Mouse (Mus musculus) forebrain, embryonic 12.5 days (tissue): ENCODE measurements at regions not wholly inside any gene's neighbourhood (a gene's known extent, or its start where the extent isn't known, plus 50 kb on each side); places are given as distances from the start of the nearest gene placed in this dataset.

Source experiments
- ATAC-seq: fragments of 200-750 bp; cut with Nextera tagmentation; 2 replicates; pipeline ENCODE4 v1.8.0; 2017; ENCODE audit warnings: moderate TSS enrichment; ENCODE audit not compliant: low FRiP score
- H3K27ac ChIP-seq: fragments of 300-500 bp; sonication (generic); 2 replicates; pipeline ENCODE4 v1.5.1; 2016; ENCODE audit warnings: mild to moderate bottlenecking
- H3K27me3 ChIP-seq: fragments of 300-500 bp; sonication (generic); 2 replicates; pipeline ENCODE4 v1.6.1; 2016; ENCODE audit warnings: mild to moderate bottlenecking
- H3K36me3 ChIP-seq: fragments of 300-500 bp; sonication (generic); replicated peaks from 2 replicates; pipeline ENCODE4 v1.6.1; 2016; ENCODE audit warnings: mild to moderate bottlenecking
- H3K4me1 ChIP-seq: fragments of 300-500 bp; sonication (generic); 2 replicates; pipeline ENCODE4 v1.6.1; 2016
- H3K4me2 ChIP-seq: fragments of 300-500 bp; sonication (generic); 2 replicates; pipeline ENCODE4 v1.6.1; 2016; ENCODE audit warnings: mild to moderate bottlenecking, moderate library complexity
- H3K4me3 ChIP-seq: fragments of 300-500 bp; sonication (generic); replicated peaks from 2 replicates; pipeline ENCODE4 v1.5.1; 2016; ENCODE audit warnings: mild to moderate bottlenecking
- H3K9ac ChIP-seq: fragments of 300-500 bp; sonication (generic); 2 replicates; pipeline ENCODE4 v1.6.1; 2016; ENCODE audit warnings: mild to moderate bottlenecking
- H3K9me3 ChIP-seq: fragments of 300-500 bp; sonication (generic); 2 replicates; pipeline ENCODE4 v1.6.1; 2016
- WGBS: fragments of 180-500 bp; shearing (Covaris S2); methylation state at CpG from one replicate; pipeline ENCODE4 v1.1.7; 2016; 5-methylcytosine and 5-hydroxymethylcytosine counted together

DNA sequence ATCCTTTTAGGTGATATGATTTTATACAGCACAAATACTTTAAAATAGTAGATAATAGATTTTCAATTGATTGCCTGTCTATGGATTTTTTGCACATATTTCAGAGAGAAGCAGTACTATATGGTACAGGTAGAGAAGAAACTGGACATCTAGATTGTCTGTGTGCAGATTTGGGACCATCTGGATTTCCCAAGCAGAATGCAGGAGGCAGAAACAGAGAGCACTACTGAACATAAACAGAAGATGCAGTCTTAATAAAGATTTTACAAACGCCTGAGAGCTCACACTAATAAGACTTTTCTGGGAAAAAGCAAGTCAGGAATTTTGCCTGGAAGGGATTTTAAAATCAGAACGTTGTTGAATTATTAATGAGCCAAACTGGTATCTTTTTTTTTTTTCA is 432.9 kb downstream of the Col11a1 start:
- WGBS: 49% methylated on average over 2 of the region's 2 CpGs
- no peak overlapping the region for H3K4me2 ChIP-seq
- H3K9ac ChIP-seq: no peak overlapping the region
- H3K9me3 ChIP-seq: no peaks in the 10 kb centered on the region
- H3K36me3 ChIP-seq: no peaks in the 10 kb centered on the region
- H3K4me3 ChIP-seq: no peak overlapping the region
- H3K27me3 ChIP-seq: no peaks in the 10 kb centered on the region
- no peak for ATAC-seq
- H3K27ac ChIP-seq: no peak overlapping the region
- no peaks in the 10 kb centered on the region for H3K4me1 ChIP-seq

DNA sequence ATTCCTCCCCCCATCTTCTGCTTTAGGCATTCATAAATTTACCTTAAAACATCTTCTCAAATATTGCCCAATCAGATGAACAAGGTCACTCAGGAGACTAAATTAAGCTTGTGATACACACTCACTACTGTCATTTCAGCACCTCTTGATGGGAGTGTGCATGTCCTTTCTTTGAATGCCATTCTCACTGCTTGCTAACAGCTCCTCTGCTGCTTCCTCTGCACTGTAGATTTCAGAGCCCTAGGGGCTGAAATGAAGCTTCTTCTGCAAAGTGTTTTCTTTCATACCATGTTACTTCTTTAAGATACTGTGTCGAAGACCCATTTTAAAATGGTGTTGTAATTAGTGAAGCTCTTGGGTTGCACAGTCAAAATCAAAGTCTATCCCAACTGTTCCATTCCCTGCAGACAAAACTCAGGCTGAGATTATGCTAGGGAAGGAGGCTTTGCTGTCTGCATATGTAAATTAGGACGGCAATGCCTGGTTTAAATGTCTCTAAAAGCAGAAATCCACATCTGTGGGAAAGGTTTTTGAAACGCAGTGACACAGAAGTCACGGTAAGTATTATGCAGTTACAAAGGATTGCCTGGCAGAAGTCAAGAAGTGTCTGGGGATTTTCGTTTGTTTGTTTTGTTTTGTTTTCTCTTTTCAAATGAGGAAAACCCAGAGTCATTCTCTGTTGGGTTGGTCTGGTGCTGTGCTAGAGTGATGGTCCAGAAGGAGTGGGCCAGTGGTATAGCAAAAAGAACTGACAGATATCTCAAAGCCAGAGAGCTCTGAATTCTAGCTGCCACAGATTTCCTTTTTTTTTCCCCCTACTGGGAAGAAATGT is 433.6 kb downstream of the Col11a1 start:
- Histone ChIP-seq H3K9ac (no peak overlapping the region), H3K4me3 (no peak overlapping the region), H3K9me3 (no peaks in the 10 kb centered on the region), H3K36me3 (no peaks in the 10 kb centered on the region), H3K4me1 (no peaks in the 10 kb centered on the region), H3K27me3 (no peaks in the 10 kb centered on the region), H3K27ac (no peak overlapping the region), H3K4me2 (no peak overlapping the region)
- ATAC-seq: no peak
- 60% methylated on average over 5 of the region's 5 CpGs for WGBS

DNA sequence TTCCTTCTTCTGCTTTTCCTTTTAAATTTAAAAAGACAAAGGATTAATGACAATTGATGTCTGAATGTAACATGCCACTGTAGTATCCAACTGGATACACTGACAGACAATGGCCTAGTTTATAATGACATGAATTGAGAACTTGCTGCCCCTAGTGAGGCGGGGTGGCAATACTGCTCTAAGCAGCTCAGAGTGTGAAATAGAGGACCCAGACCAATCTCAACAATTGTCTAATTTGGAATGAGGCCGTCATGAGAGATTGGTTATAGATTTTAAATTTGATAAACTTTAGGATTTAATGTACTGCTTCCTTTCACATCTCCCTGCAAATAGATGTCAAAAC is 434.2 kb downstream of the Col11a1 start:
- no peak overlapping the region for H3K4me3 ChIP-seq
- H3K4me1 ChIP-seq: no peaks in the 10 kb centered on the region
- no peaks in the 10 kb centered on the region for H3K9me3 ChIP-seq
- no peak overlapping the region for H3K27ac ChIP-seq
- no peaks in the 10 kb centered on the region for H3K27me3 ChIP-seq
- ATAC-seq: no peak
- H3K9ac ChIP-seq: no peak overlapping the region
- 81% methylated on average over 2 of the region's 2 CpGs for WGBS
- no peak overlapping the region for H3K4me2 ChIP-seq
- no peaks in the 10 kb centered on the region for H3K36me3 ChIP-seq

DNA sequence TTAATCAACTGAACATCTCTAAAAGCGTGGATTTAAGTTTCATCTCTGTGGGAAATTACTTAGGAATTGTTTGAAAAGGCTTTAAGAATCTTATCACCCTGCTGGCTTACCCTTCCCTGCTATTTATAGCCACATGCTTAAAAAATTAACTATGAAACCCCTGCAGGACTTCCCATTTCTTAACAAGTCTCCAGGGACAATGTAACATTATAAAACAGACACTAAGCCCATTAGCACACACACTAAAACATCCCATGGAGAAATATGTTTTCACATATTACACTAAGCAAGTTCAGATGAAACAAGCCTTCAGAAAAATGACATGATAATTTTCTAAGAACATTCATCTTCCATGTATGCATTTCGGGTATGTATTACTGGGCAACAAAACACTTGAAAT is 420.0 kb upstream of the Olfm3 start:
- H3K9ac ChIP-seq: no peak overlapping the region
- H3K4me2 ChIP-seq: no peak overlapping the region
- no peaks in the 10 kb centered on the region for H3K36me3 ChIP-seq
- no peak overlapping the region for H3K27ac ChIP-seq
- no peaks in the 10 kb centered on the region for H3K4me1 ChIP-seq
- H3K4me3 ChIP-seq: no peak overlapping the region
- 70% methylated on average over 2 of the region's 2 CpGs for WGBS
- no peaks in the 10 kb centered on the region for H3K27me3 ChIP-seq
- ATAC-seq: no peak
- H3K9me3 ChIP-seq: no peaks in the 10 kb centered on the region

DNA sequence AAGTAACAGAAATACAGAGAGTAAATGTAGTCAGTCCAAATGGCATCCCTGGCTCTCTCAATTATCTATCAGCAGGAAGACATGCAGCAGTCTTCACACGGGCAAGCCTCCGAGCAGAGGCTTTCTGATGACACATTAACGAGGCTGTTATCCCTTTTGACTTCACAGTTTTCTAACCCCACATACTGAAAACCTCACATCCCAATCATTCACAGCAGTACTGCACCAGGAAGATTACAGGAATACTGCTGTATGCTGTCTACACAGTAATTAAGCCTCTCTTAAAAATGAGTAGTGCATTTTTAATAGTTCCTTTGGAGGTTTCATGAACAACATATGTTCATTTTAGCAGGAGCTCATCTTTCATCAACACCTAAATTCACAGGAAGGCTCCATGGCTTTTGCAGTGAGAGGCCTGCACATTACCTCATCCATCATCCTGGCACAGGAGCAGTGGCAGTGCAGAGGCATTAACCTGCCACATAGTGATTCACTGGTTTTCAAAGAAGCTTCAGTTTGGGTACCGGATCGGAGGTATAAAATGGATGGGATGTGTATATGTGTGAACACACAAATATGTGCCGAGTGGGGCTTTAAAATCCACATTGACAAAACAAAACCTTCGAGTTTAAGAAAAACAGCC is 396.1 kb upstream of the Olfm3 start:
- H3K27ac ChIP-seq: no peak overlapping the region
- peak; percentile 53; the same call in 1 of the 2 replicates for ATAC-seq
- H3K9ac ChIP-seq: no peak overlapping the region
- H3K4me3 ChIP-seq: no peak overlapping the region
- H3K4me2 ChIP-seq: no peak overlapping the region
- no peaks in the 10 kb centered on the region for H3K4me1 ChIP-seq
- no peaks in the 10 kb centered on the region for H3K9me3 ChIP-seq
- H3K36me3 ChIP-seq: no peaks in the 10 kb centered on the region
- WGBS: 63% methylated on average over 7 of the region's 7 CpGs
- H3K27me3 ChIP-seq: no peaks in the 10 kb centered on the region

DNA sequence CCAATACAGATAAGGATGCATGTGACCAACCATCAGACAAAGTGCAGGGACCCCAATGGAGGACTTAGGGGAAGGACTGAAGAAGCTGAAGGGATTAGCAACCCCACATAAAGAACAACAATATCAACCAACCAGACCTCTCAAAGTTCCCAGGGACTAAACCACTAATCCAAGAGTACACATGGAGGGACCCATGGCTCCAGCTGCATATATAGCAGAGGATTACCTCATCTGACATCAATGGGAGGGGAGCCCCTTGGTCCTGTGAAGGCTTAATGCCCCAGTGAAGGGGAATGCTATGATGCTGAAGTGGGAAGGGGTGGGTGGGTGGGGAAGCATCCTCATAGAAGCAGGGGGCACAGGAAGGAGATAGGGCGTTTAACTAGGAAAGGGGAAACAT is 388.6 kb upstream of the Olfm3 start:
- Histone ChIP-seq H3K27me3 (no peaks in the 10 kb centered on the region), H3K4me2 (no peak overlapping the region), H3K4me1 (no peaks in the 10 kb centered on the region), H3K9ac (no peak overlapping the region), H3K4me3 (no peak overlapping the region), H3K36me3 (no peaks in the 10 kb centered on the region), H3K9me3 (no peaks in the 10 kb centered on the region), H3K27ac (no peak overlapping the region)
- WGBS: 64% methylated on average over 1 of the region's 1 CpGs
- no peak for ATAC-seq

DNA sequence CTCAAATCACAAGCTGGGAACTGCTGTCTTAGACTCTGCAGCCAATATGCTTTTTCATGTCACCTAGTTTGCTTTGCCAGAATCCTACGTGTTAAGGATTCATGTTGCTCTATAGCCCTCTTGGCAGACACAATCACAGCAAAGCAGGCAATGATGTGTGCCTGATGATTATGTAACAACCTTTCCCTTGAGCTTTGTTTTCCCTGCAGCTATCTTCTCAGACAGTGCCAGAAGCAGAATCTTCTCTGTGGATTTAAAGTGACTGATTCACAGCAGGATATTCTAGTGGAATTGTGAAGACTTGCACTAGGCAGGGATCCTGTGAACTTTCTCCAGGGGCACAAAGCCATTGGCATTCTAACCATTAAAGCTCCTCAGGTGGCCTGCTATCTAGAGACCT is 359.5 kb upstream of the Olfm3 start:
- no peaks in the 10 kb centered on the region for H3K9me3 ChIP-seq
- no peak overlapping the region for H3K4me3 ChIP-seq
- no peak overlapping the region for H3K9ac ChIP-seq
- no peaks in the 10 kb centered on the region for H3K27me3 ChIP-seq
- no peaks in the 10 kb centered on the region for H3K36me3 ChIP-seq
- 88% methylated on average over 1 of the region's 1 CpGs for WGBS
- no peak overlapping the region for H3K27ac ChIP-seq
- ATAC-seq: no peak
- H3K4me2 ChIP-seq: no peak overlapping the region
- no peaks in the 10 kb centered on the region for H3K4me1 ChIP-seq

DNA sequence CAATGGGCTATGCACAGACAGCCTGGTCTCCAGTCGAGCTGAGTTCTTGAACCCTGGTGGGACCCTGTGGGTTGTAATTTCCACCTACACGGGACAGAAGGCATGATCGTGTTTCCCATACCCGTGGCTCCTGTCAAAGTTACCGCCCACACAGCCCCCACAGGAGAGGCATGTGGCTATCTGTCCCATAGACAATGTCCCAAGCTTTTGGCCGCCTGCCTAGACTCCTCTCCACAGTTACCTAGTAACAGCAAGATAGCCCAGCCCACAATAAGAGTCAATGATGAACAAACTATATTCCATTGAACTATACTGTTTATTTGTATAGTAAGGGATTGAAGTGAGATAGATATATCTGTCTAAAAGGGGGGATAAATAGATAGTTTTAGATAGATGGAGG is 356.7 kb upstream of the Olfm3 start:
- H3K9ac ChIP-seq: no peak overlapping the region
- WGBS: 85% methylated on average over 6 of the region's 6 CpGs
- no peaks in the 10 kb centered on the region for H3K27me3 ChIP-seq
- no peak for ATAC-seq
- no peak overlapping the region for H3K27ac ChIP-seq
- no peaks in the 10 kb centered on the region for H3K9me3 ChIP-seq
- no peaks in the 10 kb centered on the region for H3K4me1 ChIP-seq
- no peak overlapping the region for H3K4me3 ChIP-seq
- H3K4me2 ChIP-seq: no peak overlapping the region
- no peaks in the 10 kb centered on the region for H3K36me3 ChIP-seq

DNA sequence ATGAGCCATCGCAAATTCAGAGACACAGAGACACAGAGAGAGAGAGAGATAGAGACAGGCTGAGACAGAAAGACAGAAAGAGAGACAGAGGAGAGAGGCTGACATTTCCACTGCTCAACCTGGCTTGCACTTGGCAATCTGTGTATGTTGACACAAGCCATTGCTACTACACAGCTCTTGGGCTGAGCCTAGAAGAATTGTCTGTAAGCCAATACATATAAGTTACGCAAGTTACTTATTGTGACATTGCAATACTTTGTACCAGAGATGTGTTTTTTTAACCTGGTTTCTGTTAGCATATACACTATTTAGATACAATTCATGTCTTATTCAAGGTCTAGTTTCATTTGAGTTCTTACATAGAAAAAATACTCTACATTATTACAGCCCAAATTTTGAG is 332.9 kb upstream of the Olfm3 start:
- H3K27ac ChIP-seq: no peak overlapping the region
- no peaks in the 10 kb centered on the region for H3K36me3 ChIP-seq
- WGBS: 69% methylated on average over 2 of the region's 2 CpGs
- no peaks in the 10 kb centered on the region for H3K4me1 ChIP-seq
- H3K4me2 ChIP-seq: no peak overlapping the region
- H3K27me3 ChIP-seq: no peaks in the 10 kb centered on the region
- no peak overlapping the region for H3K4me3 ChIP-seq
- no peak overlapping the region for H3K9ac ChIP-seq
- no peak for ATAC-seq
- no peaks in the 10 kb centered on the region for H3K9me3 ChIP-seq
